Mouse (Mus musculus) forebrain, embryonic 10.5 days (tissue): ENCODE results near the gene Pcca. TPM values are rescaled to one million over a fixed set of nuclear protein-coding genes. Genes with fewer than 3 reads are reported as not detected.
A peak's percentile ranks its signal among the peaks of the same experiment; 100 is the strongest.

Experiments used
- DNase-seq: peaks from one replicate; pipeline ENCODE4 v3.0.0-alpha.2; 2017; ENCODE audit warnings: low spot score; ENCODE audit errors: extremely low spot score
- H3K27ac ChIP-seq: fragments of 300-500 bp; sonication (generic); 2 replicates; pipeline ENCODE4 v1.5.1; 2016; ENCODE audit warnings: mild to moderate bottlenecking
- H3K27me3 ChIP-seq: fragments of 300-500 bp; sonication (generic); 2 replicates; pipeline ENCODE4 v1.6.1; 2016; ENCODE audit warnings: mild to moderate bottlenecking; ENCODE audit not compliant: poor library complexity, severe bottlenecking
- H3K36me3 ChIP-seq: fragments of 300-500 bp; sonication (generic); replicated peaks from 2 replicates; pipeline ENCODE4 v1.6.1; 2016; ENCODE audit warnings: mild to moderate bottlenecking, moderate library complexity
- H3K4me1 ChIP-seq: fragments of 300-500 bp; sonication (generic); 2 replicates; pipeline ENCODE4 v1.6.1; 2016
- H3K4me3 ChIP-seq: fragments of 300-500 bp; sonication (generic); 2 replicates; pipeline ENCODE4 v1.5.1; 2016; ENCODE audit warnings: mild to moderate bottlenecking, moderate library complexity
- H3K9me3 ChIP-seq: fragments of 300-500 bp; sonication (generic); 2 replicates; pipeline ENCODE4 v1.6.1; 2016; ENCODE audit warnings: mild to moderate bottlenecking, moderate library complexity
- WGBS: fragments of 180-500 bp; shearing (Covaris S2); methylation state at CpG from one replicate; pipeline ENCODE4 v1.1.7; 2016; 5-methylcytosine and 5-hydroxymethylcytosine counted together
- polyA plus RNA-seq: library from polyadenylated mRNA; unstranded; fragments of >200 nt; fragmentation: Nextera tagmentation; extraction: Ambion mirVana; gene quantifications from 2 replicates; pipeline ENCODE4 v1.2.1, GENCODE M21; 2016

Pcca gene
- polyA plus RNA-seq, 1 experiment from 2014 or later, result 38.9 TPM

GRCm38 (mm10) chr14:122784701-122785100 is 250.6 kb downstream of the Pcca start:
- H3K27ac ChIP-seq, result no peak overlapping the region
- 82% methylated on average over 4 of the region's 4 CpGs for WGBS
- H3K4me1 ChIP-seq, result no peaks in the 10 kb centered on the region
- H3K27me3 ChIP-seq, result no peaks in the 10 kb centered on the region
- DNase-seq, result no peak
- H3K9me3 ChIP-seq, result no peaks in the 10 kb centered on the region
- no peak overlapping the region for H3K4me3 ChIP-seq
- no peaks in the 10 kb centered on the region for H3K36me3 ChIP-seq

- H3K4me1 ChIP-seq, result no peaks in the 10 kb centered on the region
- DNase-seq, result no peak
- no peaks in the 10 kb centered on the region for H3K36me3 ChIP-seq
- no peaks in the 10 kb centered on the region for H3K27me3 ChIP-seq
- WGBS, result 76% methylated on average over 2 of the region's 2 CpGs
- no peaks in the 10 kb centered on the region for H3K9me3 ChIP-seq
- H3K4me3 ChIP-seq, result no peak overlapping the region
- no peak overlapping the region for H3K27ac ChIP-seq
Measured at GRCm38 (mm10) chr14:122788199-122788598, 254.1 kb downstream of the Pcca start.

- H3K36me3 ChIP-seq, result no peaks in the 10 kb centered on the region
- no peaks in the 10 kb centered on the region for H3K27me3 ChIP-seq
- no peak overlapping the region for H3K4me3 ChIP-seq
Measured at GRCm38 (mm10) chr14:122790111-122790510, 256.0 kb downstream of the Pcca start.

GRCm38 (mm10) chr14:122793368-122793767 is 259.2 kb downstream of the Pcca start:
- Histone ChIP-seq H3K27ac (no peak overlapping the region), H3K36me3 (no peaks in the 10 kb centered on the region), H3K27me3 (no peaks in the 10 kb centered on the region), H3K9me3 (no peaks in the 10 kb centered on the region), H3K4me1 (peaks cover 23% of the 10 kb centered on the region), H3K4me3 (no peak overlapping the region)
- 96% methylated on average over 4 of the region's 4 CpGs for WGBS
- DNase-seq, result no peak

More at GRCm38 (mm10) chr14:122790111-122790510, 256.0 kb downstream of the Pcca start:
- Histone ChIP-seq H3K9me3 (no peaks in the 10 kb centered on the region), H3K4me1 (peaks cover 5% of the 10 kb centered on the region; the same call in 1 of the 2 replicates), H3K27ac (no peak overlapping the region)
- no peak for DNase-seq
- 93% methylated on average over 7 of the region's 7 CpGs for WGBS

GRCm38 (mm10) chr14:122800296-122800695 is 266.2 kb downstream of the Pcca start:
- 89% methylated on average over 4 of the region's 4 CpGs for WGBS
- no peaks in the 10 kb centered on the region for H3K27me3 ChIP-seq
- H3K4me3 ChIP-seq, result no peak overlapping the region
- no peaks in the 10 kb centered on the region for H3K9me3 ChIP-seq
- H3K27ac ChIP-seq, result no peak overlapping the region
- no peaks in the 10 kb centered on the region for H3K36me3 ChIP-seq
- peaks cover 16% of the 10 kb centered on the region for H3K4me1 ChIP-seq
- no peak for DNase-seq

- WGBS, result 90% methylated on average over 3 of the region's 3 CpGs
- no peaks in the 10 kb centered on the region for H3K27me3 ChIP-seq
- no peaks in the 10 kb centered on the region for H3K4me1 ChIP-seq
- no peak for DNase-seq
- H3K9me3 ChIP-seq, result no peaks in the 10 kb centered on the region
- H3K36me3 ChIP-seq, result no peaks in the 10 kb centered on the region
- H3K27ac ChIP-seq, result no peak overlapping the region
- H3K4me3 ChIP-seq, result no peak overlapping the region
Measured at GRCm38 (mm10) chr14:122821002-122821401, 286.9 kb downstream of the Pcca start.

- H3K27ac ChIP-seq, result no peak overlapping the region
- 83% methylated on average over 2 of the region's 2 CpGs for WGBS
- no peaks in the 10 kb centered on the region for H3K27me3 ChIP-seq
- no peaks in the 10 kb centered on the region for H3K4me1 ChIP-seq
- H3K9me3 ChIP-seq, result no peaks in the 10 kb centered on the region
- no peaks in the 10 kb centered on the region for H3K36me3 ChIP-seq
- H3K4me3 ChIP-seq, result no peak overlapping the region
- no peak for DNase-seq
Measured at GRCm38 (mm10) chr14:122823791-122824190, 289.7 kb downstream of the Pcca start.

GRCm38 (mm10) chr14:122825464-122825863 is 291.3 kb downstream of the Pcca start:
- H3K27ac ChIP-seq, result no peak overlapping the region
- no peaks in the 10 kb centered on the region for H3K4me1 ChIP-seq
- no peaks in the 10 kb centered on the region for H3K9me3 ChIP-seq
- no peaks in the 10 kb centered on the region for H3K36me3 ChIP-seq
- H3K27me3 ChIP-seq, result no peaks in the 10 kb centered on the region
- 96% methylated on average over 2 of the region's 2 CpGs for WGBS
- H3K4me3 ChIP-seq, result no peak overlapping the region
- DNase-seq, result no peak

- Histone ChIP-seq H3K9me3 (no peaks in the 10 kb centered on the region), H3K4me1 (no peaks in the 10 kb centered on the region), H3K4me3 (no peak overlapping the region), H3K27me3 (no peaks in the 10 kb centered on the region), H3K36me3 (no peaks in the 10 kb centered on the region), H3K27ac (no peak overlapping the region)
- WGBS, result 90% methylated on average over 1 of the region's 1 CpGs
- no peak for DNase-seq
Measured at GRCm38 (mm10) chr14:122830433-122830832, 296.3 kb downstream of the Pcca start.

- 96% methylated on average over 3 of the region's 3 CpGs for WGBS
- no peak for DNase-seq
- Histone ChIP-seq H3K4me3 (no peak overlapping the region), H3K4me1 (peaks cover 12% of the 10 kb centered on the region), H3K36me3 (no peaks in the 10 kb centered on the region), H3K27me3 (no peaks in the 10 kb centered on the region), H3K27ac (no peak overlapping the region), H3K9me3 (no peaks in the 10 kb centered on the region)
Measured at GRCm38 (mm10) chr14:122833666-122834065, 299.5 kb downstream of the Pcca start.

GRCm38 (mm10) chr14:122834753-122835152 is 300.6 kb downstream of the Pcca start:
- Histone ChIP-seq H3K27me3 (no peaks in the 10 kb centered on the region), H3K9me3 (no peaks in the 10 kb centered on the region), H3K36me3 (no peaks in the 10 kb centered on the region), H3K27ac (no peak overlapping the region), H3K4me1 (peaks cover 12% of the 10 kb centered on the region), H3K4me3 (no peak overlapping the region)
- DNase-seq, result no peak
- WGBS, result 96% methylated on average over 1 of the region's 1 CpGs

GRCm38 (mm10) chr14:122835487-122836190 is 301.5 kb downstream of the Pcca start:
- H3K27me3 ChIP-seq, result no peaks in the 10 kb centered on the region
- H3K27ac ChIP-seq, result peak overlapping the region; percentile 2; the same call in 1 of the 2 replicates
- H3K4me1 ChIP-seq, result peaks cover 12% of the 10 kb centered on the region
- whole genome bisulfite sequencing, result 62% methylated on average over 7 of the region's 7 CpGs
- no peak for DNase-seq
- H3K36me3 ChIP-seq, result no peaks in the 10 kb centered on the region
- H3K9me3 ChIP-seq, result no peaks in the 10 kb centered on the region
- no peak overlapping the region for H3K4me3 ChIP-seq

GRCm38 (mm10) chr14:122836221-122836620 is 302.1 kb downstream of the Pcca start:
- H3K4me3 ChIP-seq, result no peak overlapping the region
- peaks cover 12% of the 10 kb centered on the region for H3K4me1 ChIP-seq
- peak overlapping the region; percentile 2; the same call in 1 of the 2 replicates for H3K27ac ChIP-seq
- H3K9me3 ChIP-seq, result no peaks in the 10 kb centered on the region
- no peaks in the 10 kb centered on the region for H3K27me3 ChIP-seq
- WGBS, result 32% methylated on average over 4 of the region's 4 CpGs
- no peaks in the 10 kb centered on the region for H3K36me3 ChIP-seq
- DNase-seq, result peak; percentile 22
